Mouse (Mus musculus) bone marrow macrophage, adult 2 months (primary cell): ENCODE data around the gene Gfm1. TPM values are rescaled to one million over a fixed set of nuclear protein-coding genes. Genes with fewer than 3 reads are reported as not detected.

ENCODE experiments used
- H3K27ac ChIP-seq: 2 replicates; pipeline ENCODE4 v1.5.1; 2012; ENCODE audit warnings: low read depth, low read length; ENCODE audit not compliant: insufficient read depth
- H3K4me1 ChIP-seq: 2 replicates; pipeline ENCODE4 v1.6.1; 2012; ENCODE audit warnings: low read length; ENCODE audit not compliant: control insufficient read depth, insufficient read depth
- H3K4me3 ChIP-seq: 2 replicates; pipeline ENCODE4 v1.5.1; 2012; ENCODE audit warnings: mild to moderate bottlenecking, low read length, moderate library complexity; ENCODE audit not compliant: insufficient read depth
- CTCF ChIP-seq: IDR thresholded peaks from 2 replicates; pipeline ENCODE4 v1.5.1; 2012; ENCODE audit warnings: low read depth, mild to moderate bottlenecking, low read length, moderate library complexity
- POLR2A ChIP-seq: IDR thresholded peaks from 2 replicates; pipeline ENCODE4 v1.6.1; 2012; ENCODE audit warnings: mild to moderate bottlenecking, low read depth, low read length, borderline replicate concordance
- polyA plus RNA-seq: library from polyadenylated mRNA; stranded (reverse); fragments of >200 nt; gene quantifications from 2 replicates; pipeline ENCODE4 v1.2.4, GENCODE M21; 2012; ENCODE audit not compliant: missing spikeins, insufficient read depth, insufficient read length

Gfm1 gene
- polyA plus RNA-seq, 1 experiment, result 29.3 TPM

- Histone ChIP-seq H3K4me1 (peaks cover 6% of the 10 kb centered on the region), H3K27ac (peak within 1 kb of the TSS; percentile 50), H3K4me3 (peak within 1 kb of the TSS; percentile 70)
- TF ChIP-seq POLR2A, result no peak; the same call in 1 of the 2 replicates
- TF ChIP-seq CTCF, result no peak
Observed at GRCm38 (mm10) chr3:67463450-67464372, 33.8 kb downstream of the Gfm1 start, which contains the start of gene Lxn. Gene Lxn (minus strand): TSS chr3:67463926.

GRCm38 (mm10) chr3:67466576-67466975 is 36.7 kb downstream of the Gfm1 start:
- TF ChIP-seq POLR2A (no peak), CTCF (no peak)
- Histone ChIP-seq H3K4me1 (peaks cover 9% of the 10 kb centered on the region), H3K27ac (no peak overlapping the region), H3K4me3 (no peak overlapping the region)

- Histone ChIP-seq H3K27ac (no peak overlapping the region), H3K4me3 (no peak overlapping the region), H3K4me1 (peaks cover 12% of the 10 kb centered on the region)
- TF ChIP-seq POLR2A (no peak), CTCF (no peak)
Observed at GRCm38 (mm10) chr3:67467281-67467680, 37.4 kb downstream of the Gfm1 start.

- peaks cover 6% of the 10 kb centered on the region; the same call in 1 of the 2 replicates for H3K4me1 ChIP-seq
- TF ChIP-seq CTCF (no peak), POLR2A (no peak)
- no peak overlapping the region for H3K27ac ChIP-seq
- H3K4me3 ChIP-seq, result no peak overlapping the region
Observed at GRCm38 (mm10) chr3:67471408-67472127, 41.7 kb downstream of the Gfm1 start.

GRCm38 (mm10) chr3:67473438-67473837 is 43.5 kb downstream of the Gfm1 start:
- TF ChIP-seq CTCF, result no peak
- TF ChIP-seq POLR2A, result no peak
- peaks cover 6% of the 10 kb centered on the region; the same call in 1 of the 2 replicates for H3K4me1 ChIP-seq
- no peak overlapping the region for H3K27ac ChIP-seq
- H3K4me3 ChIP-seq, result no peak overlapping the region

- H3K4me3 ChIP-seq, result no peak overlapping the region
- no peak for TF ChIP-seq POLR2A
- TF ChIP-seq CTCF, result no peak
- no peaks in the 10 kb centered on the region for H3K4me1 ChIP-seq
- H3K27ac ChIP-seq, result no peak overlapping the region
Observed at GRCm38 (mm10) chr3:67479806-67480205, 49.9 kb downstream of the Gfm1 start.

- H3K27ac ChIP-seq, result no peak overlapping the region
- H3K4me1 ChIP-seq, result no peaks in the 10 kb centered on the region
- no peak overlapping the region for H3K4me3 ChIP-seq
- no peak for TF ChIP-seq CTCF
- no peak for TF ChIP-seq POLR2A
Observed at GRCm38 (mm10) chr3:67482400-67482799, 52.5 kb downstream of the Gfm1 start.

- H3K4me3 ChIP-seq, result no peak overlapping the region
- H3K4me1 ChIP-seq, result no peaks in the 10 kb centered on the region
- TF ChIP-seq CTCF (no peak), POLR2A (no peak)
- no peak overlapping the region for H3K27ac ChIP-seq
Observed at GRCm38 (mm10) chr3:67485233-67485632, 55.3 kb downstream of the Gfm1 start.

- Histone ChIP-seq H3K27ac (no peak overlapping the region), H3K4me1 (no peaks in the 10 kb centered on the region), H3K4me3 (no peak overlapping the region)
- TF ChIP-seq CTCF (no peak), POLR2A (no peak)
Observed at GRCm38 (mm10) chr3:67490156-67490555, 60.3 kb downstream of the Gfm1 start.
